Mouse (Mus musculus): Measurements from ENCODE around the gene Pkp1.

Pkp1 gene

DNA sequence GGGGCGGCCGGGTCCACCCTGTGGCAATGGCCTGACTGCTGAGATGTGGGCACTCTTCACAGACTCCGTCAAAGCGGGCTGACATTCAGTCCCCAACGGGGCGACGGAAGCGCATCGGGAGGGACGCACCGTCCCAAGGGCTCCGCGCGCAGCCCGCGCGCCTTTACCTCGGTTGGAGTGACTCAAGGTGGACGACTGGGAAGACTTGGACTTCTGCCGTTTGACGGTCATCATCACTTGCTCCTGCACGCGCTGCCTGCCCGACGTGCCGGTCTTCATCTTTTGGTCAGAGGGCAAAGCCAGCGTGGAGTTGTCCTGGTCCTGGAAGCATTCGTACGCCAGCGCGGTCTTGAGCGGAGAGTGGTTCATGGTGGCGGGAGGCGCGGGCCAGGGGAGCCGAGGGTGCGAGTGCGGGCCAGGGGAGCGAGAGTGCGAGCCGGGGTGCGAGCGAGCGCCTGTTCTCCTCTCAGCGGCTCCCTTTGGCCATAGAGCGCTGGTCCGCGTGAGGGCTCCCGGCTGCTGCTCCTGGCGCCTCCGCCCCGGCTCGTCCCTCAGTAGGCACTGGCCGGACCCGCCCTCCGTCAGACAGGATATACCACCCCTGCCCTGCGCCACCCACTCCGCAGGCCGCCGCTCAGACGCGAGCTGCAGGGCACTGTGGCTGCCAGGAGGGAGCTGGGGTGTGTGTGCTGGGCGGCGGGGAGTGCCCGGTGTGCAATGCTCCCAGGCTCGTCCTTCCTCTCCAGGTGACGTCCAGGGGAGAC, at the start of gene Pkp1:
Gene Pkp1, minus strand, starts transcription at position 564 of the 764 bp plus-strand sequence.
- in situ Hi-C loops (cut with MboI, MseI): no loop called here

DNA sequence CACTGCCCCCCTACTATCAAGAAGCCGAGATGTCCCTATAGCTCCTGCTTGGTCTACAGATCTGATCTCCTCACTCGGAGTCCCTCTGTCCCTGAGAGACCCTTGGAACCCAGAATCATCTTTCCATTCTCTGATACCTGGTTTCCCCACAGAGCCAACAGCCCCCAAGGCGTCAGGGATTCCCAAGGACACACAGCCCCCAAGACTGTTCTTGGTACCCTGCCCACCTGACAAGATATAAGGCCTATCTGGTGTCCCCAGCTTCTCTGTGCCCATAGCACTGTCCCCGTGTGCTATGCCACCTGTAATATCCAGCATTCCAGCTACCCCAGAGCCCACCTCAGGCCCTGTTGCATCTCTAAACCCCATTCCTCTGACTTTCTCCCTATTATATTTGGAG, 48.7 kb upstream of the Pkp1 start:
- in situ Hi-C loops (cut with MboI, MseI): no loop called here

DNA sequence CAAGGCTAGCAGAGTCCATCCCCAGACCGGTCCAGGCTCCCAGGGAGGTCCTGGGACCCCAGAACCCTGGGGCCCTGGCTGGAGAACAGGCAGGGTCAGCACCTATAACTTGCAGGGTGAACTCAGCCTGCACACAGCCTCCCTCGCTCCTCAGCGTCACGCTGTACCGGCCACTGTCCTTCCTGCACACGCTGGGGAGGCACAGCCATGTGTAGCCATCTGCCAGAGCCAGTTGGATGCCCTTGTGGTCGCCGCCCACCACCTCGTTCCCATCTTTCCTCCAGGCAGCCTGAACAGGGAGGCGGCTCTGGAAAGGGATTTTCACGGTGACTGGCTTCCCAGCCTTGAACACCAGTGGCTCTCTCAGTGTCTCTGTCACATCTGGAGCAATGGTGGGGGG, 45.6 kb upstream of the Pkp1 start:
- in situ Hi-C loops (cut with MboI, MseI): no loop called here

DNA sequence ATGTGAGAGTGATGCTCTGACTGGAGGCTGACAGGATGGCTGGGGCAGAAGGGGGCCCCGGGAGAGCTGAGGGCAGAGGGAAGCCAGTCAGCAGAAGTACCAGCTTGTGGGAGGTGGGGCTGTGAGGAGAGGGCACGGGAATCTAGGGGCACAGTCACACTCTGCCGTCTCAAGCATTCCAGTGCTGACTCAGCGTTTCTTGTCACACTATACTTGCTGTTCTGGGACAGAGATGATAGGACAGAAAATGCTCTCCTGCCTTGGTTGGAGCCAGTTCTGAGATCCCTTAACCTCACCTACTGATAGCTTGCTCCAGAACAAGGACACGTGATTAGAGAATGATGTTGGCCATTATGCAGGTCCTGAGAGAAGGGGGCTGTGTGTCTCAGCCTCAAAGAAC, 44.2 kb upstream of the Pkp1 start:
- in situ Hi-C loops (cut with MboI, MseI): no loop called here

DNA sequence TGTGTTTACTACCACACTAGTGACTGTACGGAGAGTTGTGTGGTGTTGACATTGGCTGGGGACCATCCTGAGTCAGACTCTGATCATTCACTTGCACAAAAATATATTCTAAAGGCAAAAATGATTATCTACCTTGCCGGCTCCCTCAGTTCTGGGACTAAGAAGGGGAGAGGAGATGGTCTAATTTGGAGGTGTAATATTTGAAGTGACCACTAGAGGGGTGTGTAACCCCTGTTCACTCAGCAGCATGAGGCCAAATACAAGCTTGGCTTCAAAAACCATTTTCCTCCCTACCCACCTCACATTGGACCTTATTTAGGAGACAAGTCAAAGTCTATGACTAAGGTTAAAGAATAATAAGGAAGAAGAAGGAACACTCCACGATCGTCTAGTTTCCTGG, 39.5 kb upstream of the Pkp1 start:
- in situ Hi-C loops (cut with MboI, MseI): no loop called here

DNA sequence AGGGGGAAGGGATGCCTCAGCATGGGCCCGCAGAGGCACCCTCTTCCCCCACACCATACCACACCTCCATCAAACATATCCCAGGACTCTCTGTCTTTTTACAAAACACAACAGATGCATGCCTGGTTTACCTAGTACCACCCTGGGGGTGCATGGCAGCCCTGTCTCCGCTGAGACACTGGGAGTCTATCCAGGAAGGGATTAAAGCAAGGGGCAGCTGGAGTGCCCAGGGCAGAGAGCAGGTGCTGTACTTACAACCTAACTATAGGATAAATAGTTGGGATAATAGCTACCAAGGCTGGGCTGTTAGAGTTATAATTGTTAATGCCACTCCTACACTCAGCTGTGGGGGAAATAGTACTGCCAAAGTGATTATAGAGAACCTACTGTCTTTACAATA, 29.9 kb upstream of the Pkp1 start:
- in situ Hi-C loops (cut with MboI, MseI): no loop called here

DNA sequence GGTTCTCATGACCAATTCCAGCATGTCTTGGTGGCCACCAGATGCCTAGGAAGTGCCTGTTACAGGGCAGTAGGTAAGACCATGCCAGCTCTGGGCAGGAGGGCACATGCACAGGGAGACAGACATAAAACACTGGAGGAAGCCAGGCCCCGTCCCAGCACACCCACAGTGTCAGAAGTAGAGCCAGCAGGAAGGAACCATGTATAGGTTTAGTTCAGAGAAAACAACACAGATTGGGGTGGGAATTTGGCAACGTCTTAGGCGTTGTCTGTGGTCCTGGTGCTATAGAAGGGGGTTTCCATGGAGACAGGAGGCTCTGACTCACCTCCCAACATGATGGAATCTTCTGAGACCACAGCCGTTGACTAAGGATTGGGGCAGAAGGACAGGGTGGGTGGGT, 27.2 kb upstream of the Pkp1 start:
- in situ Hi-C loops (cut with MboI, MseI): no loop called here

DNA sequence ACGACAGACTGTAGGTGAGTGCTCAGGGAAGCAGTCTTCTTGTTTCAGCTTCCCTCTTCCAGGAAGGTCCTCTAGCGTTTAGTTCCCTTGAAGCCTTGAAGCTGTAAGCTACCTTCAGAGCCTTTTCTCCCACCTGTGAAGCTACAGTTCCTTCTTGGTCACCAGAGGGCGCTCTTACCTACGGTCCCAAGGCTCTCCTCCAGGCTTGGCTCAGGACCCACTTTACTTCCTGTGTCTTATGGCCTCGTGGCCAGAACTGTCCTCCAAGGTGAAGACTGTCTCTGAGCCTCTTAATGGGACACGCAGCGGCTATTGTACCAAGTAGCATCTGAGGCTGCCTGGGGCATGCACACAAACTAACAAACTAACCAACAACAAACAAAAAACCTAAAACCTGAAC, 26.7 kb upstream of the Pkp1 start:
- in situ Hi-C loops (cut with MboI, MseI): no loop called here

DNA sequence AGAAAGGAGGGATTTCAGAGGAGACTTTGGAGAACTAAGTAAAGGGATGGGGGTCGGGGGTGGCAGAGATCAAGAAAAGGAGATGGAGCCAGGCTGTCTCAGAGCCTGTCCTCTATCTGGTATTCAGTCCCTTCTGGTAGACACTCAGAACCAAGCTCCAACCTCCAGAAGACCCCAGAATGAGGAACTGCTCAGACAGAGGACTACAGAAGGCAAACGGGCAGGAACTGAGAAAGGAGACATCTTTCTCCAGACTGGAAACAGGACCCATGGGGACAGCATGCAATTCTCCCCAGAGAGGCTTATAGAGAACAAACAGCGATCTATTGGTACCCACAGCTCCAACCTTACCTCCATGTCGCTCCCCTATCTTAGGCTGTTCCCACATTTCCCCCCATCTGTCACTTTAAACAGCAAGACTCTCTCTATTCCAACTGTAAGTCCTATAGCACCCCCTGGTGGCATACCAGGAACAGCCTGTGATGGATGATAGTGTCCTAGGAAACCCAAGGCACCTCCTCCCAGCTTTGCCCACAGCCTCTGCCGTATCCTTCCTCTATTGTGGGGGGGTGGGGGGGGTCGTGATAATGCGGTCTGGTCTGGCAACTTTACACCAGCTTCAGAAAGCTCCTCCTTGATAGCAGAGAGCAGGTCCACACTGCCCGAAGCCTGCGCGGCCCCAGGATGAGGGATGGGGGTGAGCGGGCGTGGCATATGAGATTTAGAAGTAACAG, 25.7 kb upstream of the Pkp1 start:
- in situ Hi-C loops (cut with MboI, MseI): loop anchor here (5.0 kb wide), 1 partner anchor 77 kb away; no protein-coding TSS in a partner anchor

DNA sequence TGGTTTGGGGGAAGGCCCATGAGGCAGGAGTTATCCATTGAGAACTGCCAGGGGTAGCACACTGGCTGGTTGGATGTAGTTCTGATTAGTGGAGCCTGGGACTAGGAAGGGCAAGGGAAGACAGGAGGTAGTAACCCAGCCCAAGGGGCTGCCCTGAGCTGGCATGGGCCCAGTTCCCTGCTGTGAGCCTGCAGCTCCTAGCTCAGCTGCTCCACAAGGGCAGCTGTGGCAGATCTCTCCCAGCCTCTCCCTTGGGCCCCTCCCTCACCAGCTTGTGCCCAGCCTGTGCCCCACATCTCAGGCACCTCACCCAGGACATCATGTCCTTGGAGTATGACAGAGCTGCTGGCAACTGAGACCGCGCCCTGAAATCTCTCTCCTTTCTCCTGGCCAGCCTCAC, 24.7 kb upstream of the Pkp1 start:
- in situ Hi-C loops (cut with MboI, MseI): loop anchor here (5.0 kb wide), 1 partner anchor 76 kb away; no protein-coding TSS in a partner anchor

DNA sequence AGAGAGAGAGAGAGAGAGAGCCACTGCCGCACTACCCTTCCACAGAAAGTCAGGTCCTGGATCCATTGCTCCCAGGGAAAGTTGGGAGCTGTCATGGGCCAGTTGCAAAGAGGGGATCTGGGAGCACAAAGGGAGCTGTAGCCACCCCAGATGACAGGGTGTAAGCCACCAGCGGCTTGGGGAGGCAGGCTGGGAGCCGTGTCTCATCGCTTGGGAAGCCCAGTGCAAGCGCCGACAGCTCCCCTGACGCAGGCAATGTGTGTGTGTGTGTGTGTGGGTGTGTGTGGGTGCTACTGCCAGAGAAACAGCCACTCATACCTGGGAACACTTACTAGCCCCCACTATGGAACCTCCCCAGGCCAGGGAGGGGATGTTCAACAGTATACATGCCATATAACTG, 23.1 kb upstream of the Pkp1 start:
- in situ Hi-C loops (cut with MboI, MseI): loop anchor here (5.0 kb wide), 1 partner anchor 75 kb away; no protein-coding TSS in a partner anchor

DNA sequence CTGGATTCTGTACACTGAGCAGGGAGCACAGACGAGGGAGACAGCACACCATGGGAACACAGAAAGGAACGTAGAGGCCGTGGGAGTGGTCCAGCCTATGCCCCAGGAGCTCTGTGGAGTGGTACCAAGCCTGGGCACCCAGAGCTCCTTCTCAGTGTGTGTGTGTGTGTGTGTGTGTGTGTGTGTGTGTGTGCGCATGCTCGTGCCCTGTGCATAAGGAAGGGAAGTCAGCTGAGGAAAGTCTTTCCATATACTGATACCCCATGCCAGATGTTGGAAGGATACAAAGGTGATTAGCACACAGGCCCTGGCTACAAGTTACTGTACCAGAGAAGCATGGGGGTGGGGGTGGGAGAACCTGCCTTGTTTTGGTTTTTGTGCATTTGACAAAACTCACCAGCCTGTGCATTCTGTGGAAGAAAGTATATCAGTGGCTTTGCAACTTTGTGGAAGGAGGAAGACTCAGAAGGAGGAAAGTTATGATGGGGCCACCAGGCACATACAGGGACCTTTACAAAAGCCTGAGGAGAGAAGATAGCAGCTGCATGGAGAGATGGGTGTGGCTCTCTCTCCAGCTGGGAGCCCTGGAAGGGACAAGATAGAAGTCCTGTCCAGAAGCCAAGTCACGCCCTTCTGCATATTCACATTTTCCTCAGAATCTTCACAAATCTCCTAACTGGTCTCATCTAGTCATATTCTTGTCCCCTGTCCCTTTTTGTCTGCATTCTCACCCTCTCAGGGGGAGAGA, 22.4 kb upstream of the Pkp1 start:
- in situ Hi-C loops (cut with MboI, MseI): loop anchor here (5.0 kb wide), 1 partner anchor 74 kb away; no protein-coding TSS in a partner anchor

DNA sequence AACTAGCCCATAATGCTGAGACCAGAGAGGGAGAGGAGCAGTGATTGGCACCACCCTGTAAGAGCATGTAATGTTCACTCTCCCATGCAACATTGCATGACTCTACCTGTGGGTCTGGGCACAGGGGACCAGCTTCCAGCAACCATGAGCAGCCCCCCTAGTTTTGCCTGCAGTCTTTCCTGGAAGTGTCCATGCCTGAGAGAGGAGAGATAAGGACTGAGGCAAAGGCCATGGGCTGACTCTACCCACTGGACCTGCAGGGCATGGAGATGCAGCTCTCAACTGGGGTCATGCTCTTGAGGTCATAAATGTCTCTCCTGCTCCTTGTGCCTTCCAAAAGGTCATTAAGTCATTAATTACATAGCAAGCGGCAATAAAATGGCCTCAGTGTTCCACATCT, 17.1 kb upstream of the Pkp1 start:
- in situ Hi-C loops (cut with MboI, MseI): no loop called here

DNA sequence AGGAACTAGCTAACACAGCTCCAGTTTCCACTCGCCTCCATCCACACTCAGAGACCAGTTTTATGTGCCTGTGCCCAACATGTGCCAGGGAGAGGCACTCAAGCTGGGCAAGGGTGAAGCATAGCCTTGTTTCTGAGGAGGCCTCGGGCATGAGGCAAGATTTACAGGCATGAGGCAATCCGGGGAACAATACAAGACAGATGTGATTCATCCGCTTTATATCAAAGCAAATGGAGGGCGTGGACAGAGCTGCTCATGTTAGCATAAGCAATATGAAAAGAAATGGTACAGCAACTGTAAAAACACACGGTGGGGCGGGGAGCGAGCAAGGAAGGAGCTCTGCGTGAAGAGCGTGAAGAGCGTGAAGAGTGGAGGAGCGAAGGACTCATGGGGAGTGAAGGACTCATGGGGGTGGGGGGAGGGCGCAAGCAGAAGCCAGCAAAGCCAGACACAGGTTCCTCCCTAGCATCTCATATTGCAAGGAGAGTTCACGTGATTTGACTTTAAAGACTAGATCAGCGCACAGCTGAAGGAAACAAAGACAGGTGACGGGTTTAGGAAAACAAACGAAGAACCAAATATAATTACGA, 14.8 kb upstream of the Pkp1 start:
- in situ Hi-C loops (cut with MboI, MseI): no loop called here

DNA sequence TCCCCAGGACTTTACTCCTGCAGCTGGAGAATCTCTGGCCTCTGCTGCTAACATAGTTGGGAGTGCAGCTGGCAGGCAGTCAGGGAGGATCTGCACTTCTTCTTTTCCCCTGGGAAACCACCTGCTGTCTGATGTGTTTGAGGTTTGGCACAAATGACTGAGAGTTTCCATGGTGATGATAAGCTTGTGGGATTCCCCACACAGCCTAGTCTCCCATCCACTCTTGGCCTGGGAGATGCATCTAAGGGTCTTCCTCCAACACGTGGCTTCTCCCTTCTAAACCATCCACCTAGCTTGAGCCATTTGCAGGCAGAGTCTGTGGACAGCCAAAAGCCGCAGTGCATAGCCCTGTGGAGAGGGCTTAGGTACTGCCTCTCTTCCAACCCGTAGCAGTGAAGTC, 10.9 kb upstream of the Pkp1 start:
- in situ Hi-C loops (cut with MboI, MseI): no loop called here

DNA sequence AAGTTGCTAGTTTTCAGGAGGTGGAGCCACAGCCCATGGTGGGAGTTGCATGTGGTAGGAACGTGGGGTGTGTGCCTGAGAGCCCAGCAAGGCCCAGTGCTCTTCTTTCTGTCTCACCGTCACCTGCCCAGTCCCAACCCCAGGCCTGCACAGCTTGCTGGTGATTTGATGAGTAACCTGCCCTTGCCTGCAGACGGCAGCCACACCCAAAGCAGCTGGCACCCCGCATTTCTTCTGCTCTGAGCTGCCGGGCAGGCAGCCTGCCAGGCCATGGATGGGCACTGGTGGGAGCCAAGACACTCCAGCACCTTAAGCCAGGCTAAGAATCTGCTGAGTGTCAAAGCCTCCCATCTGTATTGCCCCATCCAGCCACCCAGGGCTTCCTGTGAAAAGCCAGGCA, 6.8 kb upstream of the Pkp1 start:
- in situ Hi-C loops (cut with MboI, MseI): no loop called here

DNA sequence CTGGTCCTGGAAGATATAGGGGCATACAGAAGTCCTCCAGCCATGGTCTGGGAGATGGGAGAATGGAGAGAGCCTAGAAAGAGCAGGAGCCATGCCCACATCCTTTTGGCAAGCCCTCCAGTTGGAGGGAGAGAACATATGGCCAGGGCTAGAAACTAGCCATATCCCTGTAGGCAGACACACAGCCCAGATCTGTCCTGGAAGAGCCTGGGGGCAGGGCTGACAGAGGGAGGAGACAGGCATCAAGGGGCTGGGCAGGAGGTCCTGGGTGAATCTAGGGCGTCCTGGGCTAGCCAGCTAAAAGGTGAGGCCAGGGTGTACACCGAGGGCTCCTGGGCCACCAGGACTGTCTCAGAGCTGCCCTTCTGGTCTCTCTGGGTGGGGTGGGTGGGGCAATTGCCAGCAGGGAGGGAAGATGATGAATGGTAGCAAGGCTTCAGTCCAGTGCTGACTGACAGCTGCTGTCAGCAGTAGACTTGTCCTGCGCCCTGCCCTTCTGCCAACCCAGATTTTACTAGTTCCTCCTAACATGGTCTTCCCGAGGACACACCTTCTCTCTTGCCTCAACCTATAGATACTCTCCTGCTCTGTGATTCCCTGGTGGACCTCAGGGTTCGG, 5.5 kb upstream of the Pkp1 start:
- in situ Hi-C loops (cut with MboI, MseI): no loop called here

DNA sequence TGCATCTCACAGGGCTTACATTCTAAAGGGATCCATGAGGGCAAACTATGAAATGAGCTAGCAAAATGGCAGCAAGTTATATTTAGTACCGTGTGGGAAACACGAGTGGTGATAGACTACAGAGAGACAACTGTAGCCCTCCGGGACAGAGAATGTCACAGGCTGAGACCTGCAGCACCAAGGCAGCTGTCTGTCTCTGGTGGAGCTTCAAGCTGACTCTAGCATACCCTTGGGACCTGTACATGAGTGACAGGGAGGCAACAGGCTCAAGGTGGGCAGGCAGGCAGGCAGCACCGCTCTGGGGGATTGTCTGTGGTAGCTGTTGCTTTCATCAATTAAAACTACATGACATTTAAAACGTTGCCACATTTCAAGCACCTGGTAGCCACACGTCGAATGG, 4.2 kb upstream of the Pkp1 start:
- in situ Hi-C loops (cut with MboI, MseI): no loop called here

DNA sequence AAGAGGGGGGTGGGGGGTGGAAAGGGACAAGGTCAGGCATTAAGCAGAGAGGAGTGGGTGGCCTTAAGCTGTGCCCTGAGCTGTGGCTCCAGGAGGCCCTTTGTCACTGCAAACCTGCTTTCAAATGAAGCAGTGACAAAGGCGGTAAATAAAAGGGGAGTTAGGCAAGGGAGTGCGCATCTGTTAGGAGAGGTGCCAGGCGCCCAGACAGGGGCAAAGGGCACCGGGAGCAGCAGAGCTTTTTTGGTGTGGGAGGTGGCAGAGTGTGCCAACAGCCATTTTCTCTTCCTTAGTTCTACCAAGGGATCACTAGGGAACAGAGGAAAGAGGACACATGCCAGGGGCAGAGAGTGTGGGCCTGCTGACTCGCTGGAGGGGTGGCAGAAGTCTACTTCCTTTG, 1.8 kb downstream of the Pkp1 start:
- in situ Hi-C loops (cut with MboI, MseI): no loop called here

DNA sequence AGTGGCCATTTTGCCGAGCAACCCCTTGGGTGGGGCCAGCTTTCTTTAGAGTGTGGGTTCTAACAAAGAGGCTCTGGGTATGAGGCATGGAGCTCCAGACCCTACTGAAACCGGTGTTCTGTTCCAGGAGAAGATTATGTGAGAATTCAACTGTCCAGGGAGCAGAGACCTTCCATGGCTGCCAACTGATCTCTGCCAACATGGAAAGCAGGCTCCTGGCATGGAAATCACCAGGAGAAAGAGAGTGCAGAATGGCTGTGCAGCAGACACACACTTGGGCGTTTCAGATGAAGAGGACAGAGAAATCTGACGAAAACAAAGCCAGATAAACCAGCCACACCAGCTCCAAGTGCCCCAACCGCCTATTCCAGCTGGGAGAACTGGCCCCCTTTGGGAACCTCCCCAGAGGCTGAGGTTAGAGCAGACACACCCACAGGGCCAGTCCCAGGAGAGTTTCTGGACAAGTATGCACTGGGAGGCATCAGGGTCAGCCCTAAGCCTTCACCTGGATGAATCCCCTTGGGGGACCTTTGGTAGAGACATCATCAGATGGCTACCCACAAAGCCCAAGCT, 2.4 kb downstream of the Pkp1 start:
- in situ Hi-C loops (cut with MboI, MseI): no loop called here

DNA sequence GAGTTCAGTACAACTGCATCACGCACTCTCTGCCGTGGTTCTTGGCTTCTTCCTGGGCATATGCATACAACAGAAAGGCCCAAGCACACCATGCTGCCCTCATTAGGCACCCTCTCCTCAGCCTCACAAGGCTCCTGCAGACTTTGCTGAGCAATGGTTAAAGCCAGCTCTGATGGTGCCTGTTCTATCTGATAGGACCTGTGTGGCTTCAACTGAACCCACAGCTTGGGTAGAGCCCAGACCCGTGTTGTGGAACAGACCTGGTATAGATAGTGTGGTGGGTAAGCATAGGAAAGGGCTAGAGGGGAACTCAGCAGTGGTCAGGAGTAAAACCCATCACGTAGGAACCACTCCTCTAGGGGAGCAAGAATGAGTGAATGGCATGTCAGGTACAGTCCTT, 5.3 kb downstream of the Pkp1 start:
- in situ Hi-C loops (cut with MboI, MseI): no loop called here
